In the genomic region with DNA sequence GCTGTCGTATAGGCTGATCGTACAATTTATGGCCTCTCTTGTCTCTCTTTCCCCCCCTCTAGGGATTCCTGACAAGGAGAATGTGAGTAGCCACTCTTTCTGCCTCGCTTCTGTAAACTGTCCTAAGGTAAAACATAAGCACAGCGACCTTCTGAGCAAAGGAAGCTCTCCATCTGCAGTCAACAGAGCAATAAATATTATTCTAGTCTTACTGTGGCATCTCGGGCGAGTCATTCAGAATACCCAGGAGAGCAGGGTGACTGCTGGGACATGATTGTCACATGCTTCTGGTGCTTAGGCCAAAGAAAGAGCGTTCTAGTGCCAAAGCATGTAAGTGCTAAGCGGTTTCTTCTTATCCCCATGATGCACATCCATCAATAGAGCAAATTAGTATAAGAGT, we compare ENCODE assay signal across 19 mouse cellular contexts.
DNase-seq lines count a peak whose midpoint lies in the region; ATAC-seq and TF ChIP-seq lines count a peak whose summit lies in the region.
"Had no signal": no experiment of that assay in that cellular context is flagged by ENCODE, and none has a peak within 500 bp of the region (broad histone marks: within the 10 kb centered on the region; RNA-seq: fewer than 3 reads in every experiment).

No protein-coding gene starts in this region.

- no peak overlapping the region for H3K9ac ChIP-seq in hindbrain, embryonic 13.5 days
- H3K9ac ChIP-seq in hindbrain, postnatal 0 days (replicated peaks; ENCODE audit: low read length) = no peak overlapping the region
- H3K9ac ChIP-seq: forebrain, embryonic 15.5 days; heart, embryonic 15.5 days had no signal

- 66% methylated on average over 8 of the region's 8 CpGs for WGBS in hindbrain, embryonic 13.5 days
- WGBS in hindbrain, postnatal 0 days = 77% methylated on average over 8 of the region's 8 CpGs

- no peaks in the 10 kb centered on the region for H3K27me3 ChIP-seq in hindbrain, embryonic 13.5 days
- no peaks in the 10 kb centered on the region for H3K27me3 ChIP-seq in hindbrain, postnatal 0 days (ENCODE audit: insufficient read depth, low read length)
- H3K27me3 ChIP-seq: forebrain, embryonic 15.5 days; heart, embryonic 15.5 days; Patski had no signal

- H3K36me3 ChIP-seq in hindbrain, embryonic 13.5 days = no peaks in the 10 kb centered on the region
- no peaks in the 10 kb centered on the region for H3K36me3 ChIP-seq in hindbrain, postnatal 0 days (ENCODE audit: insufficient read depth, low read length)
- H3K36me3 ChIP-seq: embryonic facial prominence, embryonic 10.5 days; forebrain, embryonic 15.5 days; heart, embryonic 10.5 days; heart, embryonic 15.5 days had no signal

- ATAC-seq in hindbrain, embryonic 13.5 days (ENCODE audit: low FRiP score) = no peak
- no peak for ATAC-seq in hindbrain, postnatal 0 days
- ATAC-seq: activated CD4-positive, CD25-positive, alpha-beta regulatory T cell, adult 4 months; forebrain, embryonic 15.5 days; hindbrain, embryonic 16.5 days; Patski had no signal

- no peak overlapping the region for H3K4me2 ChIP-seq in hindbrain, embryonic 13.5 days
- no peak overlapping the region for H3K4me2 ChIP-seq in hindbrain, postnatal 0 days (ENCODE audit: low read depth, low read length)
- H3K4me2 ChIP-seq: forebrain, embryonic 15.5 days; heart, embryonic 15.5 days had no signal

- no peak for TF ChIP-seq CTCF in hindbrain, postnatal 0 days (IDR thresholded peaks at IDR 0.05; ENCODE audit: low read depth)

- H3K9me3 ChIP-seq in hindbrain, embryonic 13.5 days = no peaks in the 10 kb centered on the region
- H3K9me3 ChIP-seq in hindbrain, postnatal 0 days (ENCODE audit: low read length) = no peaks in the 10 kb centered on the region
- H3K9me3 ChIP-seq: embryonic facial prominence, embryonic 10.5 days; forebrain, embryonic 15.5 days; heart, embryonic 10.5 days; heart, embryonic 15.5 days had no signal

- no peak for DNase-seq in hindbrain, postnatal 0 days (ENCODE audit: low spot score)
- peak; percentile 52 to 55 for DNase-seq in spleen, postnatal 36 days (ENCODE audit: low spot score in 2 of 2)
- DNase-seq in spleen, adult 18-20 months = no peak
- peak; percentile 12 for DNase-seq in naive thymus-derived CD4-positive, alpha-beta T cell, adult 2 months (ENCODE audit: low read depth)
- no peak for DNase-seq in left cerebral cortex, adult 9 months (ENCODE audit: low spot score in 2 of 2)
- DNase-seq in yolk sac, embryonic 10.5 days (ENCODE audit: low spot score) = no peak
- DNase-seq: cerebellum, adult 2 months; cerebellum, postnatal 10 days; gastrocnemius, postnatal 36 days; heart, adult 18-20 months; heart, postnatal 14 days had no signal

- peaks cover 16% of the 10 kb centered on the region for H3K4me1 ChIP-seq in hindbrain, embryonic 13.5 days (replicated peaks)
- no peaks in the 10 kb centered on the region for H3K4me1 ChIP-seq in hindbrain, postnatal 0 days (ENCODE audit: insufficient read depth, low read length)

- H3K27ac ChIP-seq in hindbrain, embryonic 13.5 days = peak overlapping the region; percentile 23; the same call in 1 of the 2 replicates
- H3K27ac ChIP-seq in hindbrain, postnatal 0 days = no peak overlapping the region
- H3K27ac ChIP-seq: embryonic facial prominence, embryonic 10.5 days; heart, embryonic 10.5 days; heart, embryonic 15.5 days had no signal

- no peak overlapping the region for H3K4me3 ChIP-seq in hindbrain, embryonic 13.5 days
- H3K4me3 ChIP-seq in hindbrain, postnatal 0 days (ENCODE audit: low read length) = no peak overlapping the region
- H3K4me3 ChIP-seq: embryonic facial prominence, embryonic 10.5 days; forebrain, embryonic 15.5 days; heart, embryonic 10.5 days; heart, embryonic 15.5 days had no signal

Comparison
In these comparisons a context has a peak if more than half of its experiments do, and no peak if none do; other contexts are left out.
1. DNase-seq: peak in spleen, postnatal 36 days (2 of 2) and naive thymus-derived CD4-positive, alpha-beta T cell, adult 2 months (single experiment); none in hindbrain, postnatal 0 days (single experiment), spleen, adult 18-20 months (0 of 2), left cerebral cortex, adult 9 months (0 of 2) and yolk sac, embryonic 10.5 days (single experiment).